Mouse (Mus musculus) liver, adult 2 months (tissue): ENCODE data around the gene Mfsd4b5. TPM values are rescaled to one million over a fixed set of nuclear protein-coding genes. Genes with fewer than 3 reads are reported as not detected.

Experiments used
- DNase-seq: peaks from one replicate; pipeline ENCODE4 v3.0.0-alpha.2; 2011; ENCODE audit warnings: low read depth, low spot score; ENCODE audit errors: extremely low read depth
- H3K27ac ChIP-seq: fragments of 200-500 bp; replicated peaks from 2 replicates; pipeline ENCODE4 v1.5.1; 2012; ENCODE audit warnings: low read depth, mild to moderate bottlenecking, control low read depth, inconsistent platforms, low read length; ENCODE audit not compliant: insufficient read depth
- H3K27me3 ChIP-seq: fragments of 200-500 bp; 2 replicates; pipeline ENCODE4 v1.6.1; 2012; ENCODE audit warnings: mild to moderate bottlenecking, moderate library complexity, low read length, inconsistent platforms; ENCODE audit not compliant: control insufficient read depth, insufficient read depth
- H3K36me3 ChIP-seq: fragments of 200-500 bp; 2 replicates; pipeline ENCODE4 v1.6.1; 2012; ENCODE audit warnings: low read length, inconsistent platforms; ENCODE audit not compliant: control insufficient read depth, insufficient read depth
- H3K4me1 ChIP-seq: fragments of 200-500 bp; 2 replicates; pipeline ENCODE4 v1.6.1; 2011; ENCODE audit warnings: low read length; ENCODE audit not compliant: control insufficient read depth, insufficient read depth
- H3K4me3 ChIP-seq: fragments of 200-500 bp; 2 replicates; pipeline ENCODE4 v1.5.1; 2011; ENCODE audit warnings: low read depth, mild to moderate bottlenecking, control low read depth, low read length, moderate library complexity; ENCODE audit not compliant: insufficient read depth
- H3K79me2 ChIP-seq: fragments of 200-500 bp; 2 replicates; pipeline ENCODE4 v1.6.1; 2012; ENCODE audit warnings: inconsistent platforms, mild to moderate bottlenecking, low read length, moderate library complexity; ENCODE audit not compliant: control insufficient read depth, insufficient read depth
- H3K9ac ChIP-seq: fragments of 200-500 bp; 2 replicates; pipeline ENCODE4 v1.6.1; 2012; ENCODE audit warnings: low read depth, mild to moderate bottlenecking, control low read depth, inconsistent platforms, low read length
- CTCF ChIP-seq: fragments of 200-500 bp; IDR thresholded peaks from 2 replicates; pipeline ENCODE4 v1.5.1; 2011; ENCODE audit warnings: low read depth, low read length, control low read depth
- POLR2A ChIP-seq: fragments of 200-500 bp; IDR thresholded peaks from 2 replicates; pipeline ENCODE4 v1.6.1; 2011; ENCODE audit warnings: low read length, control low read depth; ENCODE audit not compliant: insufficient read depth; ENCODE audit errors: extremely low read depth
- WGBS: fragments of 180-500 bp; shearing (Covaris S2); methylation state at CpG from one replicate; pipeline ENCODE4 v1.1.7; 2018; 5-methylcytosine and 5-hydroxymethylcytosine counted together
- polyA plus RNA-seq: library from polyadenylated mRNA; depleted of rRNA; stranded (reverse); fragments of >200 nt; gene quantifications from 2 replicates; pipeline ENCODE4 v1.2.3, GENCODE M21; 2012; rRNA removed
- total RNA-seq: library from RNA; depleted of rRNA; stranded (reverse); fragments of >200 nt; gene quantifications from 2 replicates; pipeline ENCODE4 v1.2.3, GENCODE M21; 2014; rRNA removed

The Mfsd4b5 gene
- total and polyA plus RNA-seq, 2 experiments, result 0.62 to 1.1 TPM

DNA sequence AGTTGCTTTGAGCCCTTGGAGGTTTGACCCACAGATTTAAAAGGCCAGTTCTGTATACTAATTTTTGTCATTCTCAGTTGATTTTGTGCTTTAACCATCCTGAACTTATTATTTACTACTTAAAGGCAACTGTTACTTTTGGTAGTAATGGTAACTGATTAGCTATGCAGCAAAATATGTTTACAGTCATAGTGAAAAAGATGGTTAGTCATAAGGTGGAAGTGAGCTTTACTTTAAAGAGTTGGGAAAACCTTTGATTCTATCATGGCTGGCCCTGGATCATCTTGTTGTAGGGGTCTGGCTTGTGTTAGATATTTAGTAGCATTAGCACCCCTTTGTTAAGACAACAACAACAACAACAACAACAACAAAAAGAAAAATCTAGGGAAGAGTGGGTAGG is 73.8 kb downstream of the Mfsd4b5 start:
- no peak for TF ChIP-seq POLR2A
- TF ChIP-seq CTCF, result no peak
- H3K27me3 ChIP-seq, result no peaks in the 10 kb centered on the region
- H3K9ac ChIP-seq, result no peak overlapping the region
- no peak overlapping the region for H3K4me3 ChIP-seq
- no peaks in the 10 kb centered on the region for H3K36me3 ChIP-seq
- DNase-seq, result no peak
- H3K79me2 ChIP-seq, result no peaks in the 10 kb centered on the region
- no peak overlapping the region for H3K27ac ChIP-seq
- H3K4me1 ChIP-seq, result no peaks in the 10 kb centered on the region

DNA sequence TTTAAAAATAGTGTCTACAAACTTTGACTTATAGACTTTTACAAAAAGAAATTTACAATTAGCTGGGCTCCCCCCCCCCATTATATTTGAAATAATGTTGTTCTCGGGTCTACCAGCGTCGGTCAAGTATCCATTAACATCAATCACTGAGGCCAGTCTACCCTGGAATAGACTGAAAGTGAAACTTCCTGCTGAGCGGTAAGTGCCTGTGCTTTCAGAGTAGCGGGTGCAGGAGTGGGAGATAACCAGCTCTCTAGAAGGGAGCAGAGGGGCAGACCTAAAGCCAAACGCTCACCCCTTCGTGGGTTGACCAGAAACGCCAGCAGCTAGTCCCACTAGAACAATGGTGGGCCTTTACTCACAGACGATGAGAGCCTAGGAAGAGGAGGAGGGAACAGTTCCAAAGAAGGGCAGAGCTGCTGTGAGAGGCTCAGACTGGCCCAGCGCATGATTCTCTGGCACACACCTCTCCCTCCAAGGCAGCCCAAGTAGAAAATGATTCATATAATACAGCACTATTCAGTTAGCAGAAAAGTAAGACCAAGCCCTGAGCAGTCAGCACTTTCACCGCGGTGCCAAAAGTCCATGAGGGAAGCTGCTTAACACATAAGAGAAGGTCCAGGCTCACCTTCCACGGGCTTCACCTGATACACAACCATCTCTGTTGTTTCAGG is 77.5 kb downstream of the Mfsd4b5 start:
- no peak overlapping the region for H3K27ac ChIP-seq
- no peaks in the 10 kb centered on the region for H3K79me2 ChIP-seq
- H3K4me1 ChIP-seq, result no peaks in the 10 kb centered on the region
- TF ChIP-seq CTCF, result no peak
- TF ChIP-seq POLR2A, result no peak
- no peak overlapping the region for H3K4me3 ChIP-seq
- no peak overlapping the region for H3K9ac ChIP-seq
- WGBS, result 73% methylated on average over 13 of the region's 13 CpGs
- H3K27me3 ChIP-seq, result no peaks in the 10 kb centered on the region
- H3K36me3 ChIP-seq, result no peaks in the 10 kb centered on the region
- no peak for DNase-seq

Other genes with a start within 250 kb of the Mfsd4b5 start
- 3.0 and 3.3 TPM in 2 replicates for gene Mfsd4b4, start 87.4 kb downstream of the Mfsd4b5 start, total RNA-seq
- 1.3 and 1.7 TPM in 2 replicates for gene Mfsd4b4, start 87.4 kb downstream of the Mfsd4b5 start, polyA plus RNA-seq
- not detected in 2 replicates for gene Mfsd4b2, start 59.7 kb downstream of the Mfsd4b5 start, total RNA-seq
- not detected in 2 replicates for gene Mfsd4b2, start 59.7 kb downstream of the Mfsd4b5 start, polyA plus RNA-seq
- 21.8 and 25.0 TPM in 2 replicates for gene Mfsd4b3, start 26.5 kb downstream of the Mfsd4b5 start, total RNA-seq
- gene Mfsd4b3, start 26.5 kb downstream of the Mfsd4b5 start, polyA plus RNA-seq, result 14.2 and 17.2 TPM in 2 replicates
- gene Mfsd4b1, start 38.6 kb upstream of the Mfsd4b5 start, total RNA-seq, result 47.8 and 48.0 TPM in 2 replicates
- 28.7 and 30.2 TPM in 2 replicates for gene Mfsd4b1, start 38.6 kb upstream of the Mfsd4b5 start, polyA plus RNA-seq
- 72.2 and 76.0 TPM in 2 replicates for gene Slc16a10, start 155.6 kb upstream of the Mfsd4b5 start, total RNA-seq
- gene Slc16a10, start 155.6 kb upstream of the Mfsd4b5 start, polyA plus RNA-seq, result 55.4 and 61.4 TPM in 2 replicates